Mouse (Mus musculus) left cerebral cortex, postnatal 36 days (tissue): ENCODE data around the gene Olfr51. TPM values are rescaled to one million over a fixed set of nuclear protein-coding genes. Genes with fewer than 3 reads are reported as not detected.

ENCODE experiments used
- total RNA-seq, 2 experiments: library from RNA; stranded (reverse); gene quantifications; 2 replicates each; pipeline ENCODE4 v1.2.3; 2021

The Olfr51 gene
- total RNA-seq, 2 experiments from 2014 or later, result not detected

Other genes starting within 250 kb of the Olfr51 start
- 10 to 100 TPM; 43.2 to 45.9 TPM for gene Zfp354c, start 175.9 kb upstream of the Olfr51 start, total RNA-seq
- gene Zfp879, start 162.0 kb upstream of the Olfr51 start, total RNA-seq, result 1 to 10 TPM; 3.4 to 3.8 TPM
- not detected for gene Grm6, start 152.9 kb upstream of the Olfr51 start, total RNA-seq
- gene Zfp454, start 115.9 kb upstream of the Olfr51 start, total RNA-seq, result 1 to 10 TPM; 6.2 to 6.4 TPM
- 10 to 100 TPM; 23.2 to 24.0 TPM for gene Zfp2, start 87.4 kb upstream of the Olfr51 start, total RNA-seq
- 1 to 10 TPM; 5.4 to 5.9 TPM for gene Zfp354b, start 72.0 kb upstream of the Olfr51 start, total RNA-seq
- not detected for gene 4933414I15Rik, start 59.8 kb upstream of the Olfr51 start, total RNA-seq
- not detected for gene Prop1, start 49.8 kb upstream of the Olfr51 start, total RNA-seq
- gene Olfr1378, start 37.1 kb upstream of the Olfr51 start, total RNA-seq, result not detected
- not detected for gene Olfr1377, start 21.6 kb upstream of the Olfr51 start, total RNA-seq
- not detected for gene Olfr54, start 10.6 kb downstream of the Olfr51 start, total RNA-seq
- gene Olfr1375, start 44.5 kb downstream of the Olfr51 start, total RNA-seq, result not detected
- gene Zfp354a, start 55.7 kb downstream of the Olfr51 start, total RNA-seq, result 1 to 10 TPM; 8.1 to 9.3 TPM
- gene Gm12569, start 216.9 kb downstream of the Olfr51 start, total RNA-seq, result not detected